Mouse (Mus musculus) spleen, adult 2 months (tissue): ENCODE measurements at regions not wholly inside any gene's neighbourhood (a gene's known extent, or its start where the extent isn't known, plus 50 kb on each side); places are given as distances from the start of the nearest gene placed in this dataset.

ENCODE experiments used
- CTCF ChIP-seq: fragments of 200-500 bp; IDR thresholded peaks from 2 replicates; pipeline ENCODE4 v1.5.1; 2011; ENCODE audit warnings: mild to moderate bottlenecking, inconsistent platforms; ENCODE audit not compliant: insufficient read depth, insufficient read length, insufficient replicate concordance; ENCODE audit errors: extremely low read depth
- POLR2A ChIP-seq: fragments of 200-500 bp; IDR thresholded peaks from 2 replicates; pipeline ENCODE4 v1.6.1; 2011; ENCODE audit warnings: low read depth, low read length, inconsistent platforms

- no peak for TF ChIP-seq CTCF
- no peak for TF ChIP-seq POLR2A
These were observed 482.4 kb downstream of the Lmo4 start for GRCm38 (mm10) chr3:143722571-143722970.
